Mouse (Mus musculus) CD4-positive, CD25-positive, alpha-beta regulatory T cell, adult 2 months (primary cell): ENCODE measurements around the gene Hoxc9.

Experiments used
- DNase-seq: peaks from one replicate; pipeline ENCODE4 v3.0.0-alpha.2; 2012; ENCODE audit warnings: low read depth, low spot score

Hoxc9 gene

DNA sequence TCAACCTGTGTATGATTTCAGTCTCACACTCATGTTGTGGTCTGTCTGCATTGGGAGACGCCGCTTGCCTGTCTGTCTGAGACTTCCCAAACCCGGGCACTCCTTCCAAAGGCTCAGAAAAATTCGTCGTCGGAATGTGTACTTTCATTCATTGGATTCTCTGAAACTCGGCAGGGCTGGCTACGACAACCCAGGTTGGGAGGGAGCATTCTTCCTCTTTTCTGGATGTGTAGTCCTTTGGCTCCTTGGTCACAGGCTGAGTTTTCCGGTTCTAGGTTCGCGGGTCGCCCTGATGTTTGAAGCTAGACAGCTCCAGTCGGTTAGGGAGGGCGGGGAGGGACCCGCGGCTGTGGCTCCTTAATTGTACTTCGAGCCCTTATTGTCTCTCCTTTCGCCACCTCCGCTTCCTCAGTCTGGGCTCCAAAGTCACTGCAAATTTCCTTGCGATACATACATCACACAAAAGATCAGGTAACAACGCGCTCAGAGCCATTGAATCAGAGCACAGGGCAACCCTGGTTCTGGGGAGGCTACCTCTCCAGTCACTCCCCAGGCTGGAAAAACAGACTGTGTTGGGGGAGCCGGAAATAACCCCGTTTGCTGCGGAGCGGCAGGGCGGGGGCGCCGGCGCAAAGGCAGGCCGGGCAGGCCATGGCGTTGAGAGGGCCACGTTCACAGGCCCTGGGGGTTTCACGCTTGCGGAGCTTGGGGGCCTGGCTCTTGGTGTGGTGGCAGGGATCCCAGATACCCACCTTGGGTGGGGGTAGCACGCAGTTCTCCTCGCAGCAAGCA, 588 bp downstream of the Hoxc9 start:
- DNase-seq: peak; percentile 56

DNA sequence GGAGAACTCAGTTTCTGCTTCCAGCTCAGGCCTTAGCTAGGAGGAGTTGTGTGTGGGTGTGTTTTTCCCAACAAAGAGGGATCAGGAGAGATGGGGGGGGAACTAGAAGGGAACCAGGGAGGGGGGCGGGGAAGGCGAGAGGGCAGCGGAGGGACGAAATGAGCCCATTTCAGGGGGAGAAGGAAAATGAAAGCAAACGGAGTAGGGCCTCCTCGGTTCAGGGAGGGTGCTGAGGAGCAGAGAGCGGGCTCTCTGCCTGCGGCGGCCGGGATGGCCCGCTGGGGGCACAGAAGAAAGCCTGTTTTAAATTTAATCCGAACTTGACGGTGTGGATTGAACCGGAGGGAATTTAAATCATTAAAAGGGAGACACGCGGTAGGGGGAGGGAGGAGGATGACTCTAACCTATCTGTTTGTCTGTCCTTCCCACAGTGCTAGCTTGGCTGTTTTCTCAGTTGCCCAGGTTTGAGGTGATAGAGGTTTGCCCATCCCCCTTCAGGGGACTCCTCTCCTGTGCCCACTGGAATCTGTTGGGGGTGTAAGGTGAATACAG, 1.3 kb downstream of the Hoxc9 start:
- peak; percentile 43 for DNase-seq

DNA sequence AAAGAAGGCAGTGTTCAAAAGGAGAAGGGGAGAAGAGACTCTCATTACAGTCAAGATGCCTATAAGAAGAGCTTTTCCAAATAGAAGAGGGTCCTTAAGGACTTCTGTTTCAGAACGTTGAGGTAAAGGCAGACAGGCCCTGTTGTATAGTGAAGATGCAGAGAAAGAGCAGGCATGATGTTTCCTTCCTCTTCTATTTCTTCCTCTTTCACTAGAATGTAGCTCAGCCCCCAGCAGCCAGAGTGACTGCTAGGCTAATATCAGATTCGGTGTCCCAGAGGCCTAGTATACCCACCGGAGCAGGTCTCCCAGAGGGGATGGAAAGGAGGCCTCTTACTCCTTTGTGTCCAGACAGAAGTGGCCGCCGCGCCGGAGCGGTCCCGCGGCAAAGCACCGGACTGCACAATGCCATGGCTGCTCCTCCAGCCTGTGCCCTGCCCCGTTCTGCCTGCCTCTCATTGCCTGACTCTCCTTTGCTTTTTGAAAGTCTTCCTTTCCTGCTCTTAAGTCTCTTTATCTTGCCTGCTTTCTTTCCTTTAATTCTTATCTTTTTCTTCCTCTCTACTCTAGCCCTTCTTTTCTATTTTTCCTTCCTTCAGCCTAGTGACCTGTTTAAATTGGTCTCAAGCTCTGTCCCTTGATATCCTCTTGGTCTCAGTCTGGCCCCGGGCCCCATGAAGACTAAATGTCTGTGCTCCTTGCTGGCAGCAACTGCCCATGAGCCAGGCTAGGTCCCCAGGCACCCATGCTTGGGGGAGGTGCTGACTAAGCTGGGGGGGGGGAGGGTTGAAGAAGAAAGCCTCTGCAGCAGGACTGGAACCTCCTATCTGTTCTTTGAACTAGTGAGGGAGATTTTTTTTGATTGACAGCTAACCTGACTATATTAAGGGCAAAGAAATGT, 2.6 kb downstream of the Hoxc9 start:
- DNase-seq: no peak

DNA sequence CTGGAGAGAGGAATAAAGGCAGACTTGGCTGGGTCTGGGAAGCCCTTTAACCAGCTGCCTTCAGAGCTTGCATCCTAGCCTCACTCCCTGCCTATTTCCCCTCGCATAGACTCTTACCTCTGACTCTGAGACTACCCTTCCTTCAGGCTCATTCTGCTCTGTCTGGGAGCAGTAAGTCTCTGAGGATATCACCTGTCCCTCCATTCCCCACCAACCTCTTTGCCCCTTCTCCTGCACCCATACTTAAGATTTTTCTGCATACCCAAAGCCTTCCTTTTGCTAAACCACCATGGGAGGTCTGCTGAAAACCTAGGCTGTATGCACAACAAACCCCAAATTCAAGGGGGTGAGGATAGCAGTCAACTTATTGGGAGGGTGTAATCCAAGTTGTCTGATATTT, 3.7 kb downstream of the Hoxc9 start:
- no peak for DNase-seq

DNA sequence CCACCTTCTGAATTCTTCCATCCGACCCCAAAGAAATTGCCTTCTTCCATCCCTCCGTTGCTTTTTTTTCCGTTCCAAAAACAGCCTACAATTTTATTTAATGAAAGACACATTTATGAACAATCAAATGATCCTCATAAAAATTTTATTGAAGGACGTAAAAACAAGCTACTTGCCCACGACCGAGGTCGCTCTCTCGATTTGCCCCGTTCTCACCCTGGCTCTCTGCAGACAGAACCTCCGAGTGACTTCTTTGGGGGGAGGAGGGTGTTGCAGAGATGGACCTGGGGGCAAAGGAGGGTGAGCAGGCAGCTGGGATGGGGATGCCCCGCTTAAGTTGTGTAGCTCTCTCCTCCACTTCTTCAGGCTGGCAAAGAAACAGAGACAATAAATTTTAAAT, 4.1 kb downstream of the Hoxc9 start:
- no peak for DNase-seq

DNA sequence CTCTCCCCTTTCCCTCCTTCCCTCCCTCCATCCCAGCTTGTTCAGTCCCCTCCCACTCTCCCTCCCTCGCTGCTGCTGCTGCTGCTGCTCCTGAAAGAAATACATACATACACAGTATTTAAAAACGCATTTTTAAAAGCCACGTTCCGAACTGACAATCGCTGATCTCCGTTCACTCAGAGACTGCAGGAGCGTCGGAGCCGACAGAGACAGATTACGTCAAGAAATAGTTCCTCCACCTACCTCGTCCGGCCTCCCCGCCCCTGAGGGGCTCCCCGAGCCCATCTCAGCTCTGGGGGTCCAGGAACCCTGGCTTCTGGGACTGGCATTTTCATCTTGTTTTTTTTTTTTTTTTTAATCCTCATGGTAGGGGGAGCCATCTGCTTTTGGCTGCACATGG, 4.7 kb downstream of the Hoxc9 start:
- DNase-seq: peak; percentile 27

DNA sequence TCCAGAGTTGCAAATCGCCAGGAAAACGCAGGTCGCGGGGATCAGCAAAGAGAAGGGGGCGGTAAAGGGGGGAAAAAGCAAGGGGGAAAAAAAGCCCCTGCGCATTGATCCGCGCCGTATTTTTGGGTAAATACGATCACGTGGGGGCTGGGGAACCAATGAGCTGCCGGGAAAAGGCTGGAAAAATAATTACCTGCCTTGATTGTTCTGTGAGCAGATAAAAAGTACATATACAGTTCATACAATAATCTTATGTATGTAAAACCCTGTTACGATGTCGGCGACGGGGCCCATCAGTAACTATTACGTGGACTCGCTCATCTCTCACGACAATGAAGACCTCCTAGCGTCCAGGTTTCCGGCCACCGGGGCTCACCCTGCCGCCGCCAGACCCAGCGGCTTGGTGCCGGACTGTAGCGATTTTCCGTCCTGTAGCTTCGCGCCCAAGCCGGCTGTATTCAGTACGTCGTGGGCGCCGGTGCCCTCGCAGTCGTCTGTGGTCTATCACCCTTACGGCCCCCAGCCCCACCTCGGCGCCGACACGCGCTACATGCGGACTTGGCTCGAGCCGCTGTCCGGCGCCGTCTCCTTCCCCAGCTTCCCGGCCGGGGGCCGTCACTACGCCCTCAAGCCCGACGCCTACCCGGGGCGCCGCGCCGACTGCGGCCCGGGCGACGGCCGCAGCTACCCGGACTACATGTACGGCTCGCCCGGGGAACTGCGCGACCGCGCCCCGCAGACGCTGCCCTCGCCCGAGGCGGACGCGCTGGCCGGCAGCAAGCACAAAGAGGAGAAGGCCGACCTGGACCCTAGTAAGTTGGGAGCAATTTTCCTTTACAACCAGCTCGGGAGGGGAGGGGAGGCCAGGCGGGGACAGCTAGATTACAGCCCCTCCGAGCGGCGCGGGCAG, 5.4 kb downstream of the Hoxc9 start:
- DNase-seq: peak; percentile 60

DNA sequence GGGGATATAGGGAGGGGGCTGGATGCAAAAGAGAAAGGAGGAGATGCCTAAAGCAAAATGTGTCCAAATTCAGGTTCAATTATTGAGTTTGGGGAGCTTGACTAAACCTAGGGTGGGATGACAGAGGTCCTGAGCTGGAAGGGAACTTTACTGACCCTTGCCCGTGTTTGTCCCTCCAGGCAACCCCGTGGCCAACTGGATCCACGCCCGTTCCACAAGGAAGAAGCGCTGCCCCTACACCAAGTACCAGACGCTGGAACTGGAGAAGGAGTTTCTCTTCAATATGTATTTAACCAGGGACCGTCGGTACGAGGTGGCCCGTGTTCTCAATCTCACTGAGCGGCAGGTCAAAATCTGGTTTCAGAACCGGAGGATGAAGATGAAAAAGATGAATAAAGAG, 7.5 kb downstream of the Hoxc9 start:
- no peak for DNase-seq

DNA sequence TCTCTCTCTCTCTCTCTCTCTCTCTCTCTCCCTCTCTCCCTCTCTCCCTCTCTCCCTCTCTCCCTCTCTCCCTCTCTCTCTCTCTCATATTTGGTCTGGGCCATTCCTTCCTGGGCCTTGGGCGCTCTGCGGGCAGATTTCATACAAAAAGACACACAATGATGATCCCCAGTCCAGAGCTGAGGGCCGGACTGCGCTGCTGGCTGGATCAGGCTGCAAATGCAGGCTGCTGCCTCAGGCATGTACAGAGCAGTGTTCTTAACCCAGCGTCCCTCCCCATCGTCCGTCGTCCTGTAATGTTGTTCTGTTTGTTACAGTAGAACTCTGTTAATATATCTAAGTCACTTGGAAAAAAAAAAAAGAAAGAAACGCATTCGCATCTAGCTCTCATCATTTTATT, 8.3 kb downstream of the Hoxc9 start:
- no peak for DNase-seq

DNA sequence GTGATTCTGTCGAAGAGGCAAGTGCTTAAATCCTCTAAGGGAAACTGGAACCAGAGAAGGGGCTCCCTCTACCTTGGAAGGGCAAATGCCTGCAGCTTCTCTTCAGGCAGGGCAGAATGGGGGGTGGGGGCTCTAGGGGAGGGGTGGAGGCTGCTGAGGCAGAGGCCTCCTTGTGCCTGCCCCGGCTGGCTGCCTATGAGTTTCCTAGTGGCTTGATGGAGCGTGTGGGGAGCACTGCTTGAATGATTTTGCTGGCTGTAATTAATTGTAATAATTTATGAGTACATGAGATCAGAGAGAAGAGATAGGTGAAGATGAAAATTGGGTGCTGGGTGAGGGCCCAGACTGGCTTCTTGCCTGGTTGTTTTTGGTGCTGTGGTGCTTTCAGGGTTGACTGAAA, 8.7 kb downstream of the Hoxc9 start:
- no peak for DNase-seq

DNA sequence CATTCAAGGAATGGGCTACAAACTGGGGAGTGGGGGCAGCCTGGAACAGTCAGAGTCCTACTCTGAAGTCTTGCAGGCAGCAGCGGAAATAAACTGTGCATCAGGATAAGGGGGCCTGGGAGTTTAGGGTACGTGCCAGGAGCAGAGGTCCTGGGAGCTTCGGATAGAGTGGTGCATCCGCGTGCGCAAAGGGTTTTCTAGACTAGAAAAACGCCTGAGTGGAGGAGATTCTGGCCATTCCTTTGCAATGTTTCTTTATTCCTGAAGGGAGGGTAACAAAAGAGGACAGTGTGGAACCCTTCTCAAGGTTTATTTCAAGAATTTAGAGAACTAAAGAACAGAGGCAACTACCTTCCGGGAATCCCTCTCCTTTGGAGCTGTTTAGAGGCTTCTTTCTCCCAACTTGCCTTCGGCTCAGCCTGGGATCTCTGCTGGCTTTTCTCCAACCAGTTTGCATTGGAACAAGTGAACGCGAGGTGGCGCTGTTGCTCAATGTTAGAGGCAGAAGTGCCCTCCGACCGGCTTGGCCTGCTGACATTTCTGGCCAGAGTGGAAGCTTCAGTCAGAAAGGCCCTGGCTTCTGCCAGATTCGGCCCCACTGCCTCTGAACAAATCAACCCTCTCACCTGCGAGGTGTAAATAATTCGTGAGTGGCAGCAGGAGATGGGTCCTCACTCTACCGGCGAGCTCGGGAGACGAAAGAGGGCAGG, 11.0 kb downstream of the Hoxc9 start:
- peak; percentile 88 for DNase-seq

DNA sequence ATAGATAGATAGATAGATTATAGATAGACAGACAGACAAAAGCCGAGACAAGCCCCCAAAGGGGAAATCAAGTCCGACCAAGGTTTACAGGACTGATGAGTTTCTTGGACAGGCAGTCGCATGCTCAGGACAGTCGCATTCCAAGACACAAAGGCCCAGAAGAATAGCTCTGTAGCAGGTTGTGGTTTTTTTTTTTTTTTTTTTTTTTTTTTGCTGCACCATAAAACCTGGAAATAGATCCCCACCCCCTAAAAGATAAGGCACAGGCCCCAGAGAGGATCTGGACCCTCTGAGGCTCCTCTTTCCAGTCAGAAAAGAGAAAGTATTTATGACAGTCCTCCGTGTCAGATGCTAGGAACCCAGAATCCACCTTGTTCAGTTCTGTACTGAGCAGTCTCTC, 11.8 kb downstream of the Hoxc9 start:
- no peak for DNase-seq

DNA sequence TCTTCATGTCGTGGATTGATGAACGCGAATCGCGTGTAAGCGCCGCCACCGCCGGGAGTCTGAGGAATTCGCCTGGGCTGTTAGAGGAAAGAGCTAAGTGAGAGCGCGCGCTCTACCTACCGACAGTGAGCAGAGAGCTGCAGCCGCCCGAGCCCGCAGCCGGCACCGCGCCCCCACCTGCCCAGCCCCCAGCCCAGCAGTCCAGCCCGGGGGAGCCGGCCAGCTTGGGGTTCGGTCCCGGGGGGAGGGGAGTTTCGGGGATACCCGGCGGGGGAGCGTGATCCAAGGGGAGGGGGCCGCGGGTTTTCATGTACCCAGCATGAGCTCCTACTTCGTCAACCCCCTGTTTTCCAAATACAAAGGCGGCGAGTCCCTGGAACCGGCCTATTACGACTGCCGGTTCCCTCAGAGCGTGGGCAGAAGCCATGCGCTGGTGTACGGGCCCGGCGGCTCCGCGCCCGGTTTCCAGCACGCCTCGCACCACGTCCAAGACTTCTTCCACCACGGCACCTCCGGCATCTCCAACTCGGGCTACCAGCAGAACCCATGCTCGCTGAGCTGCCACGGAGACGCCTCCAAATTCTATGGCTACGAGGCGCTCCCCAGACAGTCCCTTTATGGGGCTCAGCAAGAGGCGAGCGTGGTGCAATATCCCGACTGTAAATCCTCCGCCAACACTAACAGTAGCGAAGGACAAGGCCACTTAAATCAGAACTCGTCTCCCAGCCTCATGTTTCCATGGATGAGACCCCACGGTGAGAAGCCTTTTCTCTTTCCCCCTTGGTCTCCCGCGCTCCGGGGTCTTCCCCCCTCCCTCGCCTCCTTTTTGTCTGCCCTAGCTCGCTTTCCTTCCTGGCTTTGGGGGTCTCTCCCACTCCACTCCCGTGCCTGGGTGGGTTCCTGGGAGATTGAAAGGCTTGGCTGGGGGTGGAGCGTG, 14.5 kb downstream of the Hoxc9 start, which contains the start of gene Hoxc8:
Hoxc8 (plus strand) TSS at position 147 of the 937 bp plus-strand sequence.
- DNase-seq: no peak

DNA sequence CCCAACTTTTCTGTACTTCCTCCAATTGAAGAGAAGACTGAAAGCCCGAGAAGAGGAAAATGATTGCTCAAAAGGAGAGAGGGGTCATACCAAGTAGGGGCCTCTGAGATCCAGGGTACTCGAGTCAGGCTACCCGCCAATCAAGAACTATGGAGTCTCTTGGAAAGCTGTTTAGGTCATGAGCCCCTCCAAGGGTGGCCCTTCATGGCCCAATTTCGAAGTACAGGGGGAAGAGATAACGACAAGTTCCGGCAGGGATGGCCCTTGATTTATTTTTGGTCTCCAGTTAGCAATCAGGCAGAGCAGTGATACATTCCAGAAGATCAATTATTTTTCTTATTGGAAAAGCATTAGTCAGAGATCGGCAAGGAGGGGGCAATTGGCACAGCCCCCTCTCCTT, 15.5 kb downstream of the Hoxc9 start:
- no peak for DNase-seq

DNA sequence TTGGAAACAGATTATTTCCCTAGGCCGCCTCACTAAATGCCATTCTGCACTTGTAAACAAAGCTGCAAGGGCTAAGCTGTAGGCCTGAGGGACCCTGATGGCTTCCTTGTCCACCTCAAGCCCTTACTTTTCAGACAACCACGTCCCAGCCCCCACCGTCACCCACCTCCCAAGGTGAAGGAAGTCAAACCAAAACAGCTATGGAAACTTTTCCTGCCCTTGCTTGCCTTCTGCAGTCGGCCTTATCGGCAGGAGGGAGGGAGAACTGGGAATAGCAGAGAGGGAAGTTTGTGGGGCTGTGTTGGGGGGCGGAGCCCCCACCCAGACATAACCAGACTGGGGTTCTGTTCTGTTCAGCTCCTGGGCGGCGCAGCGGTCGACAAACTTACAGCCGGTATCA, 16.0 kb downstream of the Hoxc9 start:
- DNase-seq: no peak

DNA sequence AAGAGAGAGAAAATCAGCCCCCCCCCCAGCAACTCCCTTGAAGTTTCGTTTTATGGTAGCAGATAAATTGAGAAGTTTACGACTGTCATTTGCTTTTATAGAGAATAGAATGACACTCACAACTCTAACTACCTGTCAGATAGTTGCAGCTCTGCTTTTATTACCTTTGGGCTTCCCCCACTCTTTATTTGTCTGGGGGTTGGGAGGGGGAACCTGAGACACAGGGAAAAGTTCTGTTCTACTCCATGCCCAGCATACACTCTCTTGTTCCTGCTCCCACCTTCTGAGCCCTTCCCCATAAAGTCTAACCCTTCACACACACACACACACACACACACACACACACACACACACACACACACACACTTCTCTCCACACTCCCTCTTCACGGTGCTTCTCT, 16.6 kb downstream of the Hoxc9 start:
- DNase-seq: no peak

DNA sequence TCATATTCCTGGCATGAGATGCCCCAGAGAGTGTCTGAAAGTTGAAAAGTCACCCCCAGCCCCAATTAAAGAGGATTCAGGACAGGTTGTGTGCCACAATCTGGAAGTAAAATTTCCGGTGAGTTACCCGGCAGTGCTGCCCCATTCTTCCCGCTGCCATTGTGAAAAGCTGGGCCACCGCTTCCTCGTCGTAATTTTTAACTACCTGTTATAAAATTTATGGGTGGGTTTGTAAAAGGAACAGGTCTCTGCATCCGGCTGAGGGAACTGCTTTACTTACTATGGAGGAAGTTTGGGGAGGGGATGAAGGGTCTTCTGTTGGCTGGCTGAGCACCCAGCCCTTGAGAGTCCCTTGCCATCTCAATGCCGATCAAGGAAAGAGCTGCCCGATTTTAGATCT, 20.3 kb downstream of the Hoxc9 start:
- no peak for DNase-seq

DNA sequence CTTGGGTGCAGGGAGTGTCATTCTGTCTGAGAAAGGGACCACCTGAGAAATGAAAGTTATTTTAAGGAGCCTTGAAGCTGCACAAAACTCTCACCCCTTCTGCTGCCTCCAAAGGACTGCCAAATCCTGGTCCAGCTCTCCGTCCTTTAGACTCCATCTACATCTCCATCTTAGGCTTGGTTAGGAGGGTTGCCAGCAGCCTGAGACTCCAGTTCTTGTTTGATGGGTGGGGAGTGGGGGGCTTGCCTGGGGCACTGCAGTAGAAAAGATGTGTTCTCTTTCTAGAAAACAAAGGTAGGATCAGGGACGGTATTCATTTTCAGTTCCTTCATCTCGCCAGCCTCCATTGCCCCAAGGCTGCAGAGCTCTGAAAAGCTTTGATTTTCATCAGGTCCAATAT, 21.2 kb downstream of the Hoxc9 start:
- no peak for DNase-seq

DNA sequence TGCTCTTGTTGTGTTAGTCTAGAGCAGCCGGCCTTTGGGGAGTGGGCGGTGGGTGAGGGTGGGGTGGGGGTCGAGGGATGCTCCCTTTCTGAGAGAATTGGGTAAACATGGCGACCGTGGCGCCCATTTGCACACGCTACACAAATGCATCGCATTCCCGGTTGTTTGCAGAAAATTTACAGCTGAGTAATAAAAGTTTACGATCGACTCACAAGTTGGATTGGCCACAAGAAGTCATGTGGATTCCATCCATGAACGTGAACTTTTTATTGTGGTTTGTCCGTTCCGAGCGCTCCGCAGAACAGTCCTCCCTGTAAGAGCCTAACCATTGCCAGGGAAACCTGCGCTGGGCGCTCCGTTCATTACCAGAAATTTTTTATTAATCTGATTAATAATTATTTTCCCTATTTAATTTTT, 21.7 kb downstream of the Hoxc9 start, which contains the start of gene Hoxc6:
Hoxc6 (plus strand) TSS at position 319 of the 417 bp plus-strand sequence.
- no peak for DNase-seq
